In genomic region chr4:59439041-59439440, GRCm38 (mm10) we compare ENCODE assay signal across 9 mouse cellular contexts. TPM values are rescaled to one million over a fixed set of nuclear protein-coding genes. Genes with fewer than 3 reads are reported as not detected.
DNase-seq lines count a peak whose midpoint lies in the region; ATAC-seq lines count a peak whose summit lies in the region.
"Had no signal": no experiment of that assay in that cellular context is flagged by ENCODE, and none has a peak within 500 bp of the region (broad histone marks: within the 10 kb centered on the region; RNA-seq: fewer than 3 reads in every experiment).

No protein-coding gene starts in this region.

- peaks cover 50% of the 10 kb centered on the region for H3K27me3 ChIP-seq in forebrain, embryonic 10.5 days (ENCODE audit: poor library complexity, severe bottlenecking)
- peaks cover 33% of the 10 kb centered on the region for H3K27me3 ChIP-seq in forebrain, embryonic 15.5 days
- H3K27me3 ChIP-seq in megakaryocyte, embryonic 14.5 days (replicated peaks) = no peaks in the 10 kb centered on the region
- H3K27me3 ChIP-seq in limb, embryonic 13.5 days = peaks cover 42% of the 10 kb centered on the region
- H3K27me3 ChIP-seq in splenic B cell, adult 2 months (ENCODE audit: control insufficient read depth, insufficient read depth, low read length, poor library complexity, severe bottlenecking) = no peaks in the 10 kb centered on the region

- no peak for ATAC-seq in forebrain, embryonic 15.5 days (replicated peaks)
- no peak for ATAC-seq in megakaryocyte, adult 5-6 weeks (ENCODE audit: poor library complexity, severe bottlenecking)
- no peak for ATAC-seq in limb, embryonic 13.5 days (ENCODE audit: low FRiP score, low read depth)

- H3K27ac ChIP-seq in forebrain, embryonic 10.5 days = 0 out of 2 replicates have a peak overlapping the region, but pooled peaks have one; percentile 86
- H3K27ac ChIP-seq in forebrain, embryonic 15.5 days (replicated peaks) = no peak overlapping the region
- no peak overlapping the region for H3K27ac ChIP-seq in limb, embryonic 13.5 days

- no peak for DNase-seq in forebrain, embryonic 10.5 days (ENCODE audit: extremely low spot score, low spot score)
- peak; percentile 27 for DNase-seq in splenic B cell, adult 2 months (ENCODE audit: low read depth, low spot score)
- no peak for DNase-seq in adipocyte (ENCODE audit: low spot score)
- DNase-seq in natural killer cell, adult 2 months (ENCODE audit: low spot score in 2 of 2) = no peak
- DNase-seq: embryo, embryonic 11 days had no signal

- peaks cover 19% of the 10 kb centered on the region for H3K4me1 ChIP-seq in forebrain, embryonic 10.5 days
- peaks cover 11% of the 10 kb centered on the region; the same call in 1 of the 2 replicates for H3K4me1 ChIP-seq in forebrain, embryonic 15.5 days
- peaks cover 92% of the 10 kb centered on the region for H3K4me1 ChIP-seq in megakaryocyte, embryonic 14.5 days
- peaks cover 11% of the 10 kb centered on the region; the same call in 1 of the 2 replicates for H3K4me1 ChIP-seq in limb, embryonic 13.5 days

- WGBS in forebrain, embryonic 10.5 days = 27% methylated on average over 5 of the region's 5 CpGs
- 36% methylated on average over 5 of the region's 5 CpGs for WGBS in forebrain, embryonic 15.5 days
- WGBS in limb, embryonic 13.5 days = 23% methylated on average over 5 of the region's 5 CpGs

- no peak overlapping the region for H3K9ac ChIP-seq in forebrain, embryonic 15.5 days (replicated peaks)
- no peak overlapping the region for H3K9ac ChIP-seq in limb, embryonic 13.5 days

- peak overlapping the region; percentile 75; the same call in 1 of the 2 replicates for H3K4me3 ChIP-seq in forebrain, embryonic 10.5 days
- no peak overlapping the region for H3K4me3 ChIP-seq in forebrain, embryonic 15.5 days
- H3K4me3 ChIP-seq in megakaryocyte, embryonic 14.5 days (replicated peaks) = peak overlapping the region; percentile 96
- H3K4me3 ChIP-seq in limb, embryonic 13.5 days = no peak overlapping the region

- no peaks in the 10 kb centered on the region for H3K9me3 ChIP-seq in forebrain, embryonic 10.5 days
- H3K9me3 ChIP-seq in forebrain, embryonic 15.5 days = no peaks in the 10 kb centered on the region
- H3K9me3 ChIP-seq in megakaryocyte, embryonic 14.5 days = no peaks in the 10 kb centered on the region
- peaks cover 5% of the 10 kb centered on the region; the same call in 1 of the 2 replicates for H3K9me3 ChIP-seq in limb, embryonic 13.5 days

- H3K4me2 ChIP-seq in forebrain, embryonic 15.5 days (replicated peaks) = no peak overlapping the region
- peak overlapping the region; percentile 100; the same call in 1 of the 2 replicates for H3K4me2 ChIP-seq in limb, embryonic 13.5 days (replicated peaks)

- H3K36me3 ChIP-seq in forebrain, embryonic 10.5 days (replicated peaks) = no peaks in the 10 kb centered on the region
- no peaks in the 10 kb centered on the region for H3K36me3 ChIP-seq in forebrain, embryonic 15.5 days
- peaks cover 22% of the 10 kb centered on the region for H3K36me3 ChIP-seq in megakaryocyte, embryonic 14.5 days (replicated peaks; ENCODE audit: low read length)
- no peaks in the 10 kb centered on the region for H3K36me3 ChIP-seq in limb, embryonic 13.5 days
- H3K36me3 ChIP-seq in splenic B cell, adult 2 months (ENCODE audit: control insufficient read depth, insufficient read depth, low read length, poor library complexity, severe bottlenecking) = no peaks in the 10 kb centered on the region

RNA-seq across cellular contexts. Expression of gene Susd1, which starts 0.6 kb away (rescaled TPM):
- polyA plus RNA-seq in forebrain, embryonic 10.5 days (2016; fragmentation: Nextera tagmentation; extraction: Ambion mirVana) = 2.3 TPM in 2 replicates
- 0.90 and 0.91 TPM in 2 replicates for polyA plus RNA-seq in forebrain, embryonic 15.5 days (2015; fragmentation: Nextera tagmentation; extraction: Ambion mirVana)
- 3.3 TPM in 1 of 2 replicates, not detected in the other for polyA plus RNA-seq in megakaryocyte, embryonic 14.5 days (2012; ENCODE audit: insufficient read depth, low replicate concordance)
- 16.3 and 24.0 TPM in 2 replicates for total RNA-seq in megakaryocyte, adult 5-6 weeks (2015)
- total RNA-seq in megakaryocyte, adult 5-6 weeks (2017) = 33.6 and 33.9 TPM in 2 replicates
- polyA plus RNA-seq in limb, embryonic 13.5 days (2015; fragmentation: Nextera tagmentation; extraction: Ambion mirVana) = 1.8 and 2.1 TPM in 2 replicates

Comparison
In these comparisons a context has a peak if more than half of its experiments do, and no peak if none do; other contexts are left out.
1. H3K4me3 ChIP-seq: peak in forebrain, embryonic 10.5 days (single experiment) and megakaryocyte, embryonic 14.5 days (single experiment); none in forebrain, embryonic 15.5 days (single experiment) and limb, embryonic 13.5 days (single experiment).